Mouse (Mus musculus): ENCODE measurements at regions not wholly inside any gene's neighbourhood (a gene's known extent, or its start where the extent isn't known, plus 50 kb on each side); places are given as distances from the start of the nearest gene placed in this dataset.

DNA sequence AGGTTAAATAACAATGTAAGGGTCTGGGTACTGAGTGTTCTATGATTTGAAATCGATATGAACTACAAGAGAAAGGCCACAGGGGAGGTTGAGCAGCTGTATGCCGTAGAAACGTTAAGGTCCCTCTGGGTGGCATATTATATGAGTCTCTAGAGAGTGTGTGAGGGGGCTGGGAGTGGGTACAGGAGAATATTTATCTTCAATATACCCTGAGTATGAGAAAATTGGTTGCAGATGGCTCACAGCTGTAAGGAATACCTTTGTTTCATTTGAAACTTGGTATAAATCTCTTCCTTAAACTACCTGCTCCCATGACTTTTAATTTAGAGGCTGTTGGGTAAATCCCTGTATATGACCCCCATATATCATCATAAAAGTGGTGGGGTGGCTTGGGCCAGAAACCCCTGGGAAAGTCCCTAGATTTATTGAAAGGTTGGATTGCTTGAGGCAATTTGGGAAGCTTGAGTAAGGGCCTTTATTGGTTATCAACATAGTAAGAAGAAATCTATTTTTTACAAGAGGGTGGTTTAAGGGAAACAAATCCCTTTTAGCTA, 128.7 kb upstream of the Prkg2 start:
- H3K36me3 ChIP-seq (replicated peaks), result no peaks in the 10 kb centered on the region
- no peaks in the 10 kb centered on the region for H3K27me3 ChIP-seq (replicated peaks)
- H3K4me3 ChIP-seq, result no peak overlapping the region
- ATAC-seq (replicated peaks), result no peak
- H3K27ac ChIP-seq, result no peak overlapping the region
- WGBS, result 53% methylated on average over 3 of the region's 3 CpGs
- no peaks in the 10 kb centered on the region for H3K4me1 ChIP-seq
- no peak overlapping the region for H3K9ac ChIP-seq
- no peak overlapping the region for H3K4me2 ChIP-seq
- no peaks in the 10 kb centered on the region for H3K9me3 ChIP-seq

- Histone ChIP-seq H3K27me3 (replicated peaks) (no peaks in the 10 kb centered on the region), H3K36me3 (replicated peaks) (no peaks in the 10 kb centered on the region), H3K9ac (no peak overlapping the region), H3K4me3 (no peak overlapping the region), H3K4me2 (no peak overlapping the region), H3K9me3 (no peaks in the 10 kb centered on the region), H3K27ac (no peak overlapping the region), H3K4me1 (no peaks in the 10 kb centered on the region)
- WGBS, result 10% methylated on average over 1 of the region's 1 CpGs
- ATAC-seq (replicated peaks), result 0 out of 2 replicates have a peak, but pooled peaks have one; percentile 56
These were observed 120.8 kb upstream of the Prkg2 start for GRCm38 (mm10) chr5:99157973-99158372.

- no peak for ATAC-seq (replicated peaks)
- Histone ChIP-seq H3K27ac (no peak overlapping the region), H3K9ac (no peak overlapping the region), H3K4me3 (no peak overlapping the region), H3K4me1 (no peaks in the 10 kb centered on the region), H3K9me3 (no peaks in the 10 kb centered on the region), H3K4me2 (no peak overlapping the region), H3K36me3 (replicated peaks) (no peaks in the 10 kb centered on the region), H3K27me3 (replicated peaks) (no peaks in the 10 kb centered on the region)
- 67% methylated on average over 2 of the region's 2 CpGs for WGBS
These were observed 116.2 kb upstream of the Prkg2 start for GRCm38 (mm10) chr5:99153269-99153850.

DNA sequence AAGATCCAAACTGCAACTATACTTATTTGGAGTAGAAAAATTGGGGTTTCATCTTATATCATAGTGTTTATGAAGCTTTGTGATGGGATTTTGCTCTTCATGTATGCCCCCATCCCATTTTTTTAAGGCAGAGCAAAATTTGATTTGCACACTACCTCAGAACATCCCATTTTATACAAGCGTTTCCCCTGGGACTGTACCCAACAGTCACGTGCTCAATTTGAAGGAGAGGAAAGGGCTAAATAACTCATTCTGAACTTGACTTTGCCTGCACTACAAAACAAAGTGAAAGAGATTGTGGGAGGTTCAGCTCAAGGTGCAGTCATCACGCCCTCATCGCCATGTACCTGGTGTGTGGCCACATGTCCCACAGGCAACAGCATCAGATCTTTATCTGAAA, 115.1 kb upstream of the Prkg2 start:
- Histone ChIP-seq H3K9ac (no peak overlapping the region), H3K27ac (no peak overlapping the region), H3K4me1 (no peaks in the 10 kb centered on the region), H3K27me3 (replicated peaks) (no peaks in the 10 kb centered on the region), H3K9me3 (no peaks in the 10 kb centered on the region), H3K4me3 (no peak overlapping the region), H3K36me3 (replicated peaks) (no peaks in the 10 kb centered on the region), H3K4me2 (no peak overlapping the region)
- 95% methylated on average over 4 of the region's 4 CpGs for WGBS
- no peak for ATAC-seq (replicated peaks)

DNA sequence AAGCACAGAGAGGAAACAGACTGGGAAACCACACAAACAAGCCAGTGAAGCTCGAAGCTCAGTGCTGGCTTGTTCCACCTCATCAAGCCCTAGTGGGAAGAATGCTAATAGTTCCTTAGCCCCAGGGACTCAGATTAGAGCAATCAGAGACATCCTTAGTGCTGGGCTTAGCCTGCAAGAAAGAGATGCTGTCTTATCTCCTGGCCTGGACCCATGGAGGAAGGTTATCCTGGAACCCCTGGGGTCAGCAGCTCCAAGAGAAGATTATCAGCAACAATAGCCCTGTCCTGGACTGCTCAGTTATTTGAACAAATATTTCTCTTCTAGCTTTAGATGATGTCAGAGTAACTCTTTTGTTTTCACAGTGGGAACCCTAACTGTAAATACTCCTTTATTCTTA, 112.8 kb upstream of the Prkg2 start:
- no peaks in the 10 kb centered on the region for H3K4me1 ChIP-seq
- no peak overlapping the region for H3K4me3 ChIP-seq
- H3K9me3 ChIP-seq, result no peaks in the 10 kb centered on the region
- no peak overlapping the region for H3K27ac ChIP-seq
- H3K9ac ChIP-seq, result no peak overlapping the region
- no peaks in the 10 kb centered on the region for H3K36me3 ChIP-seq (replicated peaks)
- WGBS, result 9% methylated on average over 1 of the region's 1 CpGs
- H3K4me2 ChIP-seq, result no peak overlapping the region
- H3K27me3 ChIP-seq (replicated peaks), result no peaks in the 10 kb centered on the region
- no peak for ATAC-seq (replicated peaks)

DNA sequence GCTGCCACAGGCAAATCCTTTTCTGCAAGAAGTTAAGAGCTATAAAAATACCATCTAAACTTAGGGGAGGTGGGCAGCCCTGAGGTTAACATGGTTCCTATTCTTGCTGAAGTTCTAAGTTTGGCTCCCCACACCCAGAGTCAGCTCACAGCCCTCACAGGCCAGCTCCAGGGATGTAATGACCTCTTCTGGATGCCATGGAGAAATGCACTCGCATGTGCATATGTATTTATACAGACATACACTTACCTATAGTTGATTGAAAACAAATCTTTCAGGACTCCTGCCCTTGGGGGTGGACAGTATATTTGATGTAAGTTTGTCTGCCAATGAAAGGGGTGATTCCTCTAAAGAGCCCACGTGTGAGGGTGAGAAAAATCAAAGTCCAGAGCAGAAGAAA, 95.5 kb upstream of the Prkg2 start:
- Histone ChIP-seq H3K4me2 (no peak overlapping the region), H3K4me3 (no peak overlapping the region), H3K36me3 (replicated peaks) (no peaks in the 10 kb centered on the region), H3K4me1 (no peaks in the 10 kb centered on the region), H3K9me3 (no peaks in the 10 kb centered on the region), H3K27ac (no peak overlapping the region), H3K9ac (no peak overlapping the region), H3K27me3 (replicated peaks) (no peaks in the 10 kb centered on the region)
- WGBS, result 78% methylated on average over 2 of the region's 2 CpGs
- ATAC-seq (replicated peaks), result no peak

GRCm38 (mm10) chr5:99128628-99129027, 91.5 kb upstream of the Prkg2 start:
- peaks cover 5% of the 10 kb centered on the region for H3K4me1 ChIP-seq
- H3K36me3 ChIP-seq (replicated peaks), result no peaks in the 10 kb centered on the region
- no peak overlapping the region for H3K27ac ChIP-seq
- no peak overlapping the region for H3K9ac ChIP-seq
- no peaks in the 10 kb centered on the region for H3K27me3 ChIP-seq (replicated peaks)
- no peak overlapping the region for H3K4me3 ChIP-seq
- no peak for ATAC-seq (replicated peaks)
- H3K4me2 ChIP-seq, result no peak overlapping the region
- 38% methylated on average over 6 of the region's 6 CpGs for WGBS
- H3K9me3 ChIP-seq, result no peaks in the 10 kb centered on the region

- peaks cover 5% of the 10 kb centered on the region for H3K4me1 ChIP-seq
- H3K36me3 ChIP-seq (replicated peaks), result no peaks in the 10 kb centered on the region
- ATAC-seq (replicated peaks), result peak; percentile 91
- no peak overlapping the region for H3K4me3 ChIP-seq
- H3K27me3 ChIP-seq (replicated peaks), result no peaks in the 10 kb centered on the region
- H3K9ac ChIP-seq, result no peak overlapping the region
- H3K27ac ChIP-seq, result 0 out of 2 replicates have a peak overlapping the region, but pooled peaks have one; percentile 29
- 74% methylated on average over 3 of the region's 3 CpGs for WGBS
- no peaks in the 10 kb centered on the region for H3K9me3 ChIP-seq
- H3K4me2 ChIP-seq, result no peak overlapping the region
These were observed 88.3 kb upstream of the Prkg2 start for GRCm38 (mm10) chr5:99125418-99125817.

DNA sequence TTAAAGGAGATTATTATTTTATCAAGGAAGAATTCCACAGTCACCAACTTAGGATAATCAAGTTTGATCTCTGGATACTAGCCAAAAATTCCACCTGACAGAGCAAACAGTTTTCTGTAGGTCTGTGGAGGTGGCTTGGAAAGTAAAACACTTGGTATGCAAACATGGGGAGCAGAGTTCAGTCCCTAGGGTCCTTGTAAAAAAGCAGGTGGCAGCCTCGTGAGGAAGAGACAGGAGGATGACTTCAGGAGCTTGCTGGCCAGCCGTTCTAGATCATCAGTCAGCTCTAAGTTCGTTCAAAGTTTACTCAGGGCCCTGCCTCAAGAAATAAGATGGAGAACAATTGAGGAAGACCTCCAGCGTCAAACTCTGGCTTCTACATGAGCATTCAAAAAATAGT, 74.6 kb upstream of the Prkg2 start:
- Histone ChIP-seq H3K4me1 (no peaks in the 10 kb centered on the region), H3K27ac (no peak overlapping the region), H3K27me3 (replicated peaks) (no peaks in the 10 kb centered on the region), H3K9ac (no peak overlapping the region), H3K36me3 (replicated peaks) (no peaks in the 10 kb centered on the region), H3K4me2 (no peak overlapping the region), H3K4me3 (no peak overlapping the region), H3K9me3 (no peaks in the 10 kb centered on the region)
- 79% methylated on average over 4 of the region's 4 CpGs for WGBS
- ATAC-seq (replicated peaks), result no peak

GRCm38 (mm10) chr5:99111235-99111634, 74.1 kb upstream of the Prkg2 start:
- 23% methylated on average over 4 of the region's 4 CpGs for WGBS
- peak; percentile 78 for ATAC-seq (replicated peaks)

GRCm38 (mm10) chr5:99099727-99100116, 62.6 kb upstream of the Prkg2 start:
- H3K36me3 ChIP-seq (replicated peaks), result no peaks in the 10 kb centered on the region
- no peaks in the 10 kb centered on the region for H3K27me3 ChIP-seq (replicated peaks)
- no peak overlapping the region for H3K4me3 ChIP-seq
- H3K4me1 ChIP-seq, result no peaks in the 10 kb centered on the region
- H3K9ac ChIP-seq, result no peak overlapping the region
- no peak for ATAC-seq (replicated peaks)
- H3K27ac ChIP-seq, result no peak overlapping the region
- H3K9me3 ChIP-seq, result no peaks in the 10 kb centered on the region
- H3K4me2 ChIP-seq, result no peak overlapping the region
- 92% methylated on average over 6 of the region's 6 CpGs for WGBS

More at GRCm38 (mm10) chr5:99111235-99111634, 74.1 kb upstream of the Prkg2 start:
- peak overlapping the region; percentile 34; the same call in 1 of the 2 replicates for H3K27ac ChIP-seq
- H3K27me3 ChIP-seq (replicated peaks), result no peaks in the 10 kb centered on the region
- no peaks in the 10 kb centered on the region for H3K4me1 ChIP-seq
- H3K4me3 ChIP-seq, result no peak overlapping the region
- H3K9me3 ChIP-seq, result no peaks in the 10 kb centered on the region
- no peak overlapping the region for H3K9ac ChIP-seq
- no peak overlapping the region for H3K4me2 ChIP-seq
- H3K36me3 ChIP-seq (replicated peaks), result no peaks in the 10 kb centered on the region

DNA sequence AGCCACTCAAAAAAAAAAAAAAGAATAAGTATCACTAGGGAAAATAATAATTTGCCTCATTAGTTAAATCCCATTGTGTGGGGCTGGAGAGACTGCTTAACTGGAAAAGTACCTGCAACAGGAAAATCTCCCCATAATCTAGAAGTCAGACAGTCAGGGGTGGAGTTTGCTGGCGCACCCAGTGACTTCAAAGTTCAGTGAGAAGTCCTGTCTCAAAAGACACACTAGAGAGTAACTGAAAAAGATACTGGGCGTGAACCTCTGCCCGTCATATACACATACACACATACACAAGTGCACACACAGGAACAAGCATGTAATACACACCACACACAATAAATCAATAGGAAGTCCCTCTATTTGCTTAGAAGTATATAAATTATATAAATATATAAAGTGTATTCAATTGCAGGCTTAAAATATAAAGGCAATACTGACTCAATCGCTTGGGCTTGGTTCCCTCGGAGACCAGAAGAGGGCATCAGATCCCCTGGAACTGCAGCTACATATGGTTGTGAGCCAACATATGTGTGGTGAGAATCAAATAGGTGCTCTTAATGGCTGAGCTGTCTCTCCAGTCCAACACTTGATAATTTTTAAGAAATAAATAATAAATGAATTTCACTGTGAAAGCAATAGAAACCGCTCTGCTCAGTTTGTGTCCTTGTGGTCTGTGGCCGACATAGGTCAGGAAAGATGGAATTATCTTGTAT, 62.0 kb upstream of the Prkg2 start:
- Histone ChIP-seq H3K4me2 (no peak overlapping the region), H3K4me3 (no peak overlapping the region), H3K27me3 (replicated peaks) (no peaks in the 10 kb centered on the region), H3K36me3 (replicated peaks) (no peaks in the 10 kb centered on the region), H3K27ac (no peak overlapping the region), H3K4me1 (no peaks in the 10 kb centered on the region), H3K9me3 (no peaks in the 10 kb centered on the region), H3K9ac (no peak overlapping the region)
- no peak for ATAC-seq (replicated peaks)
- 95% methylated on average over 7 of the region's 7 CpGs for WGBS
